Mouse (Mus musculus) ovary, postnatal 10 days (tissue): ENCODE results near the gene Rab5c.

Experiments
- DNase-seq: peaks from one replicate; pipeline ENCODE4 v3.0.0; 2022; ENCODE audit warnings: low spot score

Rab5c gene

DNA sequence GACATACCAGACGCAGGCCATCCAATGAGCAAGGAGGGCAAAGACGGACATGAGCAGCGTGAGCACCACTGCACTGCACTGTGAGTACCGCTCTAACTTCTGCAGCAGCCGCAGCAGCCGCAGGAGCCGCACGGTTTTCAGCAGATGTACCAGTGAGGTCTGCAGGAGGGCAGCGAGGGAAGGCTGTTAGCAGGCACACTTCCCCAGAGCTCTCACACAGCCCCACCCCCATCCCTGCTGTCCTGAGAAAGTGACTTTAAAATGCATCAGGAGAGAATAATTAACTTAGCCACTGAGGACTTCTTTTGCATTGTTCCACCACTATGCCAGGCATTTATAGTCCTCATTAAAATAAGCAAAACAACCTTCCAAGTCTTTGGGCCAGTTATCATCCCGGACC lies 14.3 kb upstream of the Rab5c start:
- no peak for DNase-seq

DNA sequence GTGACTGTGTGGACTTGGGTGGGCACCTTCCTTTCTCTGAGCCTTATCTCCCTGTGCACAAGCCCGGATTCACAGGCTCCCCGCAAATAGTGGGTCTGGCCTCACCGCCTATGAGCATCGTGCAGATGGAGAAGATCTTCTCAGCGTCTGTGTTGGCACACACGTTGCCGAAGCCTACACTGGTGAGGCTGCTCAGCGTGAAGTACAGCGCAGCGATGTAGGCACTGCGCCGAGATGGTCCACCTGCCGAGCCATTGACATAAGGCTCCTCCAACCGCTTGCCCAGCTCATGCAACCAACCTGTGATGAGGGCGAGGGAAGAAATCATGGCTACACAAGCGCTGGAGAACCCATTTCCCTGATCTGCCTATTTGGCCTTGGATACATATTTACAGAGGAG lies 12.1 kb upstream of the Rab5c start:
- DNase-seq = no peak

GRCm38 (mm10) chr11:100749469-100749868 lies 11.5 kb upstream of the Rab5c start:
- no peak for DNase-seq

GRCm38 (mm10) chr11:100748620-100749019 lies 10.6 kb upstream of the Rab5c start:
- DNase-seq = no peak

DNA sequence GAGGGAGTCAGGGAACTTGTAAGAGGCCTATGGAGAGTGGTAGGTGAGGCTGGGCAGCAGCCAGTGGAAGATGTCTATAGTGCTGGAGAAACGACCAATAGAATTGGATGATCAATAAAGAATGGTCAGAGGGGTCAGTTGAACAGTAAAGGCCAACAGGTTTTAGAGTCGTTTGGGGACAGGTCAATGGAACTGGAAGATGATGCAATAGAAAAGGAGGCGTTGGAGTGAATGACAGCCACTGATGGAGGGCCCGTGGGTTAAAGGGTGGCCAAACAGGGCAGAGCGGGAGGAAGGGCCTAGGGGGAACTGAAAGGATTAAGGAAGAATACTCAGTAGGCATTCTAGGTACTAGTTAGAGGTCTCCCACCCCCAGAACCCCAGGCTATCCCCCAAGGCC lies 9.1 kb upstream of the Rab5c start:
- no peak for DNase-seq

DNA sequence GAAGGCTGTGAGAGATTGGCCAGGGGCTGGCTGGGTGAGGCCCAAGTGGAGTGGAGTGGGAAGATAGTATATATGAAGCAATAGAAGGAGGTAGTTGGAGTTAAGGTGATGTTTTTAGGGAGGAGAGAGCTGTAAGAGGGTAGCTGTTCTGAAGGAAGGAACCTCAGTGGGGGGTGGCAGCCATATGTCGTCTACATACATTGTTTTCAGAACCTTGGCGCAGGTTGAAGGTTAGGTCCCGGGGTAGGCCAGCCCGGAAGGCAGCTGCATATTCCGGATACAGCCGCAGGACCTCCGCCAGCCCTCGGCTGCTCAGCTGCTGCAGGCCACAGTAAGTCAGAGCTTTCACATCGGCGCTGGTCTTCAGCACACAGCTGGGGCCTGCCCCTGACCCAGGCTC lies 8.5 kb upstream of the Rab5c start:
- no peak for DNase-seq

GRCm38 (mm10) chr11:100745085-100745484 lies 7.1 kb upstream of the Rab5c start:
- DNase-seq = no peak

- DNase-seq = no peak
Observed at GRCm38 (mm10) chr11:100741348-100741747, 3.3 kb upstream of the Rab5c start.

- no peak for DNase-seq
Observed at GRCm38 (mm10) chr11:100738749-100739148, 734 bp upstream of the Rab5c start.

GRCm38 (mm10) chr11:100737105-100737733 lies 796 bp downstream of the Rab5c start:
- no peak for DNase-seq

GRCm38 (mm10) chr11:100736746-100737080 lies 1.3 kb downstream of the Rab5c start:
- no peak for DNase-seq

DNA sequence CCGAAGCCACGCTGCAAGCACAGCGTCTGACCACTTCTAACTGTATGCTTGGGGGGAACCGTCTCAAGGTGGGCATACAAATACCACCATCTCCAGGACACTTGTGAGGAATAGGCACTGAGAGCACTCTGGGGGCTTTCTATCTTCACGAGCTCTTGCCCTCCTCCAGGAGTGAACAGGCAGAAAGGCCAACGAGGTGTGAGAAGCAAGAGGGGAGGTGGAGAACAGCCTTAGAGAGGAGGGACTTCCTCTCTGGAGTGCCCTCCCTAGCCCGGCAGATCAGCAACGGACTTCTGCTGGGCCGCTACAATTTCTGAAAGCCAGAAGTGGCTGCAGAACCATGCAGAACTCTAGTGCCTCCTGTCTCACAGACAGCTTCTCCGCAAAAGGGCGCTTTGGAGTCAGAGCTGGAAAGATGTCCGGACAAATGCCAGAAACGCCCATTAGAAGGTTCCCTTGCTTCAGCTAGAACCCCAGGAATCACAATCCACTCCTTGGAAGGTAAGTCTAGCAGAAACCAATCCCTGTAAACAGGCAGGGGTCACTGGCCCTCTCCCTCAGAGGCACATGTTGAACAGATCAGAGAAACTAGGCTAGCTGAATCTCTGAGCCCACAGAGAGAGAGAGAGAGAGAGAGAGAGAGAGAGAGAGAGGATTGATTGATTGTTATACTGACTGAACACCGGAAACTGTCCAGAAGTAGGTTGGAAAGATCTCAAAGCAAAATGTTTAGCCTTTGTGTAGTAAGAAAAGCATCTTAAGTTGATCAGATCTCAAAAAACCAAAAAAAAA lies 1.9 kb downstream of the Rab5c start:
- no peak for DNase-seq

DNA sequence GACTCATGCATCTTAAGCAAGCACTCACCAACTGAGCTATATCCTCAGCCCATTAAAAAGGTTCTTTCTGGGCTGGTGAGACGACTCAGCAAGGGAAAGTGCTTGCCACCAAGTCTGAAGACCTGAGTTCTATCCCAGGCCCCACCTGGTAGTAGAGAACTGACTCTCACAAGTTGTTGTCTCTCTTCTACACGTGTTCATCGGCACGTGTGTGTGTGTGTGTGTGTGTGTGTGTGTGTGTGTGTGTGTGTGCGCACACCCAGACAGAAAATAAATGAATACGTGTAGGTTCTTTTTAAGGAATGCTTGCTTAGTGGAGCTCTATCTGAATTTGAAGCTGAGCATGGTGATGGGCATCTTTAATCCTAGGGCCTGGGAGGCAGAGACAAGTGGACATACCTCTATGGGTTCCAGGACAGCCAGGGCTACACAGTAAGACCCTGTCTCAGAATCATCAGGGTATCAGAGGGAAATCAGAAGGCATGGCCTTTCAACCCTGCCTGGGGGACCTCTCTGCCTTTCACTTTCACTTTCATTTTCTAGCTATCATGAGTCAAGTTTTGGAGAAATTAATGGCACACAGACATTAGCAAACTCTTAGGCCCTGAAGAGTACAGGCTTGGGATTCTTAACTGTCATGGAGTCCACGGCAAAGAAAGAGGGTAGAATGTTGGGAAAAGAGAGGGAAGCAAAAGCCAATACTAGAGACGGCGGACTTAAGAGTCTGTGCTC lies 2.7 kb downstream of the Rab5c start:
- no peak for DNase-seq

DNA sequence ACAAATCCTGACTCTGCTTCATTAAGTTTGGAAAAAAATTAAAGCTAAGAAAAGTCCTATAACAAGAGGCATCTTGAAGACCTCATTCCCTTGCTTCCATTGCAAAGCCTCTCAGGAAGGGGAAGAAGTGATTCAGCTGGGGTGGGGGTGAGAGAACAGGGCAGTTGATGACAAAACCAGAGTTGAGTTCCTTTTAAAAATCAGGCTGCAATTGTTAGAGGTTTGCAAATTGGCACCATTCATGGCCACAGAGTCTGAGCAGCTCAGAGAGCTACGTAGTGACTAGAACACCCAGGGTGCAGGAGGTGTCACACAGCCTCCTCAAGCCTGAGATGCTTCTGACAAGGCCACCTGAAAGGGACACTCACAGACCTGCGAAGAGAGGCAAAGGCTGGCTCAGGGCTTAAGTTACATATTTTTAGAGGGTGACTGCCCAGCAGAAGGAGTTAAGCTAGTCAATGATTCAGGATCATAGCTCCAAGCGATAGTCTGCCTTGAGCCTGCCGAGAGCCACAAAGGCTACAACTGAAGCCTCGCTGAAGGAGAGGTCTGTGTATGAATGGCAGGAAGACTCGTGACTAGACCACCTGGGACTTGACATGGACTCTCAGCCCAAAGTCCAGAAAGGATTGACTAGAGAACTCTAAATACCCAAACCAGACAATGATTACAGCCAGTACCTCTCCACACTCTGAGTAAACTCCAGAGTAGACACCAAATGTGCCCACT lies 7.4 kb downstream of the Rab5c start:
- DNase-seq = no peak

DNA sequence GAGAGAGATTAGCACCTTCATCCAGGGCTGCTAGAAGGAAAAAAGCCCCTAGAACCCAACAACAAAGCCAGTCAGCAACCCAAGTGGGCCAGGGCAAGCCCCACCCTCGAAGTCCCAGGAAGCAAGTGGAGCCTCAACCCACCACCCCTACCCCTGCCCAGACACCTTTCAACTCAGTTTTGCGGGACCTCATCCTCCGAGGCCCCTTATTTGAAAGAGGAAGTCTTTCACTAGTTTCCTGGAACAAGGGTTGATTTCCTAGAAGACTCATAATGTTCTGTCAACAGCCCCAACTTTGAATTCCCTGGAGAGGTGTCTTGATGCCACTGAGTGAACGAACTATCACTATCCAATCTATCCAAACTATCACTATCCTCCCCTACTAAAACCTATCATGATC lies 8.0 kb downstream of the Rab5c start:
- no peak for DNase-seq

DNA sequence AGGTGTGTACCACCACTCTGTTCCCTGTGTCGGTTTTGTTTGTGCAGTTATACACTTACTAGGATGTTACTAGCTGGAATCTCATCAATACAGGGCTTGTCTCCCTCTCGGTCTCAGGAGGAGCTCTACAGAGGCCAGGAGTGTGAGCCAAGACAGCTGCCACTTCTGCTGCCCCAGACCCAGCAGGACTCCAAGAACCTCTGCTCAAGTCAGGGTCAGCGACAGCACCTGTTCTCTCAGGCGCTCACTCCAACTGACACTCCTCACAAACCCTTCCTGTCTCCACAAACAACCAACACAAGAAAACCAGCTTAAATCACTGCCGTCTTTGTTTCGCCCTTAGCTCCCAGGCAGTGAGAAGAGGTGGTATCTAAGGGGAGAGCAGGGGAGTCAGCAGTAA lies 9.4 kb downstream of the Rab5c start:
- no peak for DNase-seq

DNA sequence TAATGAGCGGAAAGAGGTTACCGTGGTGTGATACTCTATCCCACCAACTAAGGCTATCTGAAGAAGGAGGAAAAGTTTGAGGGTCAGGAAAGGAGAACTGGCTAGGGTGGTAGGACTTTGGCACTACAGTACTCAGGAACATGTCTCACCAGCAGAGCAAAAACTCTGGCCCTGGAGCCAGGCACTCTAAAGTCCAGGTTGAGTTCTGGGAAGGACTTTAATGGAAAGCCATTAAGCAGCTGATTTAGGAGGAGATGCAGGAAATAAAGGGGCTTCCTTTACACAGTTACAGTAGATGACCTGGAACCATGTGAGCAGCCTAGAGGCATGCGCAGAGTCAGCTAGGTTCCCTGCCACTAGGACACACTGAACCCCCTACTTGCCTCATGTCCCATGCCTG lies 10.8 kb downstream of the Rab5c start:
- DNase-seq = no peak

DNA sequence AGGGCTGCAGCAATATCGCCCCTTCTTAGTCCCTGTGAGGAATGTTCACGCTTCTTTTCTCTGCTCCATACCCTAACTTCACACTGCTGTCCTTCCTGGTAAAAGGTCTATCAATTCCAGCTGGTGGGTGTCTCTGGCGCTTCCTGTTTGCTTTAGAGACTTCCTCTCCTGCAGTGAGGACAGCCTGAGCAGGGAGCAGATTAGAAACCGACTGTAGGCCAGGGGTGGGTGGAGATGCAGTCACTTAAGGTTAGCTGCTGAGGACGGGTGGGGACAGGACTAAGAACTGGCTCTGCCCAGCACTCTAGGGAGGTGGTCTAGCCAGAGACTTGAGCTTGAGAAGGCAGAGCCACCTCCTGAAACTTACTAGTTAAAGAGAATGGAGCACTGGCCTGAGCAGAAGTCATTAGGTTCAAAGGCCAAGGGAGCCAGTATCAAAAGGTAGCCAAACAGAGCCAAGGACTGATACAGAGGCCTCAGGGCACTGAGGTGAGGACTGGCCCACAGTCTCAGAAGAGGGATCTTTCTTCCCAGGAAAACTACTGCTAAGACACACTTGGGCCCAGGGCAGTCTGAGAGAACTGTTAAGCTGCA lies 13.0 kb downstream of the Rab5c start:
- DNase-seq = no peak

- DNase-seq = no peak
Observed at GRCm38 (mm10) chr11:100722493-100723028, 15.5 kb downstream of the Rab5c start.

DNA sequence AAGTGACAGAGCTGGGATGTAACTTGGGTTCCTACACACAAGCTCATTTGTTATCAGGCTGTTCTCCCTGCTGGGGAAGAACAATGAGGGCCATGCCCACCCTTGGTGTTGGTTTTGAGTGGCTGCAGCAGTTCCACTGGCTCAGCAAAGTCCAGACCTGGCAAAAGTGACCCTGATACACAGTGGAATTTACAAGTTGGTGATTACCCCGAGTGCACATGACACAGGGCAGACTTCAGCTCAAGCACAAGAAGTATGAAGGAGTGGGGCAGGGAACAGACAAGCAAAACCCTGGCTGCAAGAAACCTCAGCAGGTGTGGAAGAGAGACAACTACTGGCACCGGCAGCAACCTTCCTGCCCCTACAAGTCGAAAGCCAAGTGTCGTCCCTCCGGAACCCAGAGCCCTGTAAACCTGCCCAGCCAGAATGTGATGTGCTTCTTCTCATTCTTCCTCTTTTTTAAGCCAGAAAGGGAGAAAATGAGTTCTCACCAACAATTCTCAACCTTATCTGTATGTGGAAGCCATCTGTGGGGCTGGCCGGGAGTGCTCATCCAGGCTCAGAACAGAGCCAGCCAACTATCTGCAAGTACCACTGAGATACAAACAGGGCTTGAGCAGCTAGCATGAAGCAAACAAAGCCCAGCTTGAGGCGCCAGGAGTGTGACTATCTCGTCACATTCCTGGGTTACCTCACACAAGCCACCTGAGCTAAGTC lies 16.1 kb downstream of the Rab5c start:
- DNase-seq = no peak

DNA sequence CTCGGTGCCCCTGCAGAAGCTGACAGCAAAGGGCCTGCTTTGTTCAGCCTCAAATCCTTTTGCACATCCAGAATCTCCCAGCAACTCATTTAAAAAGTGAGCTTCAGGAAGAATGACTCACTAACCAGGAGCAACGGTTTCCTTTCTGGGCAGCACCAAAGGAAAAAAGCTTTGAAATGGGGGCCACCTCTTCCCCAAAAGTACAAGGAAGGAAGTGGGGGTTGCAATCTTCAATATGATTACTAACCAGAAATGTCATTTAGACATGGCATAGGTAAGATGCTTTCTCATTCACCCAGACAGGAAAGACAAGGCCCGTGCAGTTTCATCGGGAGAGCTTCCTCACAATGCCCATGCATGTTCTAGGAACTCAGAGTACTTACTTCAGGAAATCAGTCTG lies 16.8 kb downstream of the Rab5c start:
- no peak for DNase-seq
